Mouse (Mus musculus) G1E (cell line): ENCODE measurements around the gene Pgm5.

ENCODE experiments used
- CTCF ChIP-seq: IDR thresholded peaks from 2 replicates; pipeline ENCODE4 v1.5.1; 2012; ENCODE audit warnings: low read depth, low read length, inconsistent platforms, mixed read lengths
- GATA1 ChIP-seq: IDR thresholded peaks from 2 replicates; pipeline ENCODE4 v1.6.1; 2012; ENCODE audit warnings: borderline replicate concordance, low read length, inconsistent platforms, mixed read lengths
- POLR2AphosphoS5 ChIP-seq: IDR thresholded peaks from 2 replicates; pipeline ENCODE4 v1.6.1; 2012; ENCODE audit warnings: low read depth, low read length, inconsistent platforms; ENCODE audit not compliant: insufficient replicate concordance
- TAL1 ChIP-seq: conservative IDR thresholded peaks from 2 replicates; pipeline ENCODE4 v1.6.1; 2012; ENCODE audit warnings: low read depth, low read length, inconsistent platforms, mixed read lengths

DNA sequence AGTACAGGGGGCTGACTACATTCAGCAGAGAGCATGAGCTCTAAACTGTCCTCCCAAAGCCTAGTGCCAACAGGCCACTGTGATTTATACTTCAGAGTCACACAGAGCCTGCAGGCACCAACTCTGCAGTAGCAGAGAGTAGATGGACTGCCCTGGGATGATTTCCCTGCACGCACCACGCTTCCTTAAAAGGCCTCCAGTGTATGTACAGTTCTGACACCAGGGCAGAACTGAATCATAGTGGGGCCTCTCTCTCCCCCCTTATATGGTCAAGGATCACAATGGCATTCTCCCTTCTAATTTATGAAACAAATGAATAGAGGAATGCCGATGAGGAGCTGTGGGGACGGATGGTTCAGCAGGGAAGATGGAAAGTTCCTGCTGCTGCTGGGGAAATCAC lies 91.3 kb downstream of the Pgm5 start:
- TF ChIP-seq CTCF (no peak), TAL1 (no peak), POLR2AphosphoS5 (no peak), GATA1 (no peak)
